In genomic region chr15:80173781-80174597, GRCm38 (mm10) we compare ENCODE assay signal across 8 mouse cellular contexts. TPM values are rescaled to one million over a fixed set of nuclear protein-coding genes. Genes with fewer than 3 reads are reported as not detected.
DNase-seq lines count a peak whose midpoint lies in the region; ATAC-seq and TF ChIP-seq lines count a peak whose summit lies in the region.

No protein-coding gene starts in this region.

- TF ChIP-seq EP300 in ES-Bruce4 (IDR thresholded peaks at IDR 0.05; ENCODE audit: insufficient read depth, low read depth, low read length): no peak

- no peak for TF ChIP-seq POLR2A in ES-Bruce4 (IDR thresholded peaks at IDR 0.05; ENCODE audit: insufficient read depth, low read length)
- 0 out of 2 replicates have a peak, but pooled peaks have one; percentile 11 for TF ChIP-seq POLR2A in cortical plate, adult 2 months (IDR thresholded peaks at IDR 0.05; ENCODE audit: extremely low read depth, insufficient read depth, low read length)

- peaks cover 58% of the 10 kb centered on the region for H3K27me3 ChIP-seq in heart, embryonic 13.5 days (replicated peaks)
- H3K27me3 ChIP-seq in ES-Bruce4 (ENCODE audit: control insufficient read depth, insufficient read depth, low read length, poor library complexity, severe bottlenecking): no peaks in the 10 kb centered on the region
- no peaks in the 10 kb centered on the region for H3K27me3 ChIP-seq in hindbrain, embryonic 15.5 days
- H3K27me3 ChIP-seq in liver, embryonic 12.5 days (replicated peaks): peaks cover 99% of the 10 kb centered on the region

- H3K4me2 ChIP-seq in heart, embryonic 13.5 days: peak overlapping the region; percentile 99
- peak overlapping the region; percentile 82 for H3K4me2 ChIP-seq in hindbrain, embryonic 15.5 days
- H3K4me2 ChIP-seq in liver, embryonic 12.5 days: peak overlapping the region; percentile 72

- 1% methylated on average over 54 of the region's 60 CpGs for WGBS in heart, embryonic 13.5 days
- under 1% methylated on average over 46 of the region's 60 CpGs for WGBS in hindbrain, embryonic 15.5 days
- WGBS in liver, embryonic 12.5 days (ENCODE audit: insufficient replicate concordance): 4% methylated on average over 46 of the region's 60 CpGs

- H3K36me3 ChIP-seq in heart, embryonic 13.5 days: no peaks in the 10 kb centered on the region
- no peaks in the 10 kb centered on the region for H3K36me3 ChIP-seq in ES-Bruce4 (ENCODE audit: control insufficient read depth, insufficient read depth, low read length, poor library complexity, severe bottlenecking)
- no peaks in the 10 kb centered on the region for H3K36me3 ChIP-seq in hindbrain, embryonic 15.5 days
- no peaks in the 10 kb centered on the region for H3K36me3 ChIP-seq in liver, embryonic 12.5 days

- H3K9me3 ChIP-seq in heart, embryonic 13.5 days: no peaks in the 10 kb centered on the region
- no peaks in the 10 kb centered on the region for H3K9me3 ChIP-seq in ES-Bruce4 (replicated peaks; ENCODE audit: control insufficient read depth, insufficient read depth, low read length, poor library complexity, severe bottlenecking)
- no peaks in the 10 kb centered on the region for H3K9me3 ChIP-seq in hindbrain, embryonic 15.5 days
- no peaks in the 10 kb centered on the region for H3K9me3 ChIP-seq in liver, embryonic 12.5 days (replicated peaks)

- H3K9ac ChIP-seq in heart, embryonic 13.5 days: peak overlapping the region; percentile 88
- peak overlapping the region; percentile 91 for H3K9ac ChIP-seq in ES-Bruce4 (ENCODE audit: low read depth, poor library complexity, severe bottlenecking)
- peak overlapping the region; percentile 99 for H3K9ac ChIP-seq in hindbrain, embryonic 15.5 days
- peak overlapping the region; percentile 63 for H3K9ac ChIP-seq in liver, embryonic 12.5 days

- ATAC-seq in heart, embryonic 13.5 days (ENCODE audit: extremely low read depth, insufficient number of reproducible peaks, low FRiP score, low TSS enrichment): no peak
- peak; percentile 57 for ATAC-seq in hindbrain, embryonic 15.5 days (ENCODE audit: low FRiP score, low read depth)
- no peak for ATAC-seq in liver, embryonic 12.5 days

- DNase-seq in heart, adult 11 months: no peak
- DNase-seq in right cerebral cortex, postnatal 36 days (ENCODE audit: low spot score in 2 of 2): peak; percentile 22 to 55
- no peak for DNase-seq in thymus, postnatal 10 days (ENCODE audit: low spot score in 2 of 2)

- no peak for TF ChIP-seq CTCF in ES-Bruce4 (IDR thresholded peaks at IDR 0.05; ENCODE audit: low read depth, low read length)
- no peak for TF ChIP-seq CTCF in cortical plate, adult 2 months (IDR thresholded peaks at IDR 0.05; ENCODE audit: extremely low read depth, insufficient read depth, low read length)

- peaks cover 38% of the 10 kb centered on the region for H3K4me1 ChIP-seq in heart, embryonic 13.5 days
- H3K4me1 ChIP-seq in ES-Bruce4 (ENCODE audit: control insufficient read depth, insufficient read depth, low read length): peaks cover 9% of the 10 kb centered on the region
- peaks cover 3% of the 10 kb centered on the region; the same call in 1 of the 2 replicates for H3K4me1 ChIP-seq in cortical plate, adult 2 months (ENCODE audit: control insufficient read depth, insufficient read depth, low read length)
- H3K4me1 ChIP-seq in hindbrain, embryonic 15.5 days (replicated peaks): peaks cover 31% of the 10 kb centered on the region
- H3K4me1 ChIP-seq in liver, embryonic 12.5 days: peaks cover 26% of the 10 kb centered on the region

- peak overlapping the region; percentile 79 for H3K4me3 ChIP-seq in heart, embryonic 13.5 days
- peak overlapping the region; percentile 71 for H3K4me3 ChIP-seq in ES-Bruce4 (ENCODE audit: low read depth, low read length)
- H3K4me3 ChIP-seq in cortical plate, adult 2 months (ENCODE audit: insufficient read depth, low read length): peak overlapping the region; percentile 43
- peak overlapping the region; percentile 92 for H3K4me3 ChIP-seq in hindbrain, embryonic 15.5 days
- H3K4me3 ChIP-seq in liver, embryonic 12.5 days: peak overlapping the region; percentile 61

- H3K27ac ChIP-seq in heart, embryonic 13.5 days (replicated peaks): peak overlapping the region; percentile 32; the same call in 1 of the 2 replicates
- H3K27ac ChIP-seq in ES-Bruce4 (ENCODE audit: insufficient read depth, low read length): no peak overlapping the region
- H3K27ac ChIP-seq in cortical plate, adult 2 months (ENCODE audit: insufficient read depth, low read length): peak overlapping the region; percentile 74
- peak overlapping the region; percentile 95 for H3K27ac ChIP-seq in hindbrain, embryonic 15.5 days (replicated peaks)
- 0 out of 2 replicates have a peak overlapping the region, but pooled peaks have one; percentile 54 for H3K27ac ChIP-seq in liver, embryonic 12.5 days

RNA-seq across cellular contexts. Expression of gene Mgat3, which starts 0.5 kb away (rescaled TPM):
- 1.2 and 1.3 TPM in 2 replicates for polyA plus RNA-seq in heart, embryonic 13.5 days (2015; fragmentation: Nextera tagmentation; extraction: Ambion mirVana)
- 6.2 and 6.3 TPM in 2 replicates for polyA plus RNA-seq in ES-Bruce4 (2011; ENCODE audit: insufficient read depth, insufficient read length, low read depth, missing spikeins)
- polyA plus RNA-seq in cortical plate, adult 2 months (2012; rRNA removed): 79.8 and 86.4 TPM in 2 replicates
- 15.9 and 17.4 TPM in 2 replicates for polyA plus RNA-seq in hindbrain, embryonic 15.5 days (2015; fragmentation: Nextera tagmentation; extraction: Ambion mirVana)
- polyA plus RNA-seq in liver, embryonic 12.5 days (2016; fragmentation: Nextera tagmentation; extraction: Ambion mirVana): 0.96 and 1.2 TPM in 2 replicates

RNA-seq across cellular contexts. Expression of gene Tab1, which starts 41.1 kb away (rescaled TPM):
- 29.4 and 31.1 TPM in 2 replicates for polyA plus RNA-seq in heart, embryonic 13.5 days (2015; fragmentation: Nextera tagmentation; extraction: Ambion mirVana)
- polyA plus RNA-seq in ES-Bruce4 (2011; ENCODE audit: insufficient read depth, insufficient read length, low read depth, missing spikeins): 13.5 and 15.6 TPM in 2 replicates
- polyA plus RNA-seq in cortical plate, adult 2 months (2012; rRNA removed): 33.6 and 33.8 TPM in 2 replicates
- polyA plus RNA-seq in hindbrain, embryonic 15.5 days (2015; fragmentation: Nextera tagmentation; extraction: Ambion mirVana): 37.4 and 40.2 TPM in 2 replicates
- 18.5 and 18.9 TPM in 2 replicates for polyA plus RNA-seq in liver, embryonic 12.5 days (2016; fragmentation: Nextera tagmentation; extraction: Ambion mirVana)

RNA-seq across cellular contexts. Expression of gene Mief1, which starts 59.8 kb away (rescaled TPM):
- 25.5 and 25.9 TPM in 2 replicates for polyA plus RNA-seq in heart, embryonic 13.5 days (2015; fragmentation: Nextera tagmentation; extraction: Ambion mirVana)
- polyA plus RNA-seq in ES-Bruce4 (2011; ENCODE audit: insufficient read depth, insufficient read length, low read depth, missing spikeins): 35.7 and 38.4 TPM in 2 replicates
- 14.9 and 15.1 TPM in 2 replicates for polyA plus RNA-seq in cortical plate, adult 2 months (2012; rRNA removed)
- polyA plus RNA-seq in hindbrain, embryonic 15.5 days (2015; fragmentation: Nextera tagmentation; extraction: Ambion mirVana): 34.9 and 36.4 TPM in 2 replicates
- polyA plus RNA-seq in liver, embryonic 12.5 days (2016; fragmentation: Nextera tagmentation; extraction: Ambion mirVana): 29.1 and 30.1 TPM in 2 replicates

Comparison
In these comparisons a context has a peak if more than half of its experiments do, and no peak if none do; other contexts are left out.
1. DNase-seq: peak in right cerebral cortex, postnatal 36 days (2 of 2); none in heart, adult 11 months (single experiment) and thymus, postnatal 10 days (0 of 2).
2. Peak in every context shown above with its lines, with median percentiles within 50 percentile points of each other: H3K4me2 ChIP-seq, H3K4me3 ChIP-seq and H3K9ac ChIP-seq.